34 mouse cellular contexts compared by ENCODE assay signal in the genomic region with DNA sequence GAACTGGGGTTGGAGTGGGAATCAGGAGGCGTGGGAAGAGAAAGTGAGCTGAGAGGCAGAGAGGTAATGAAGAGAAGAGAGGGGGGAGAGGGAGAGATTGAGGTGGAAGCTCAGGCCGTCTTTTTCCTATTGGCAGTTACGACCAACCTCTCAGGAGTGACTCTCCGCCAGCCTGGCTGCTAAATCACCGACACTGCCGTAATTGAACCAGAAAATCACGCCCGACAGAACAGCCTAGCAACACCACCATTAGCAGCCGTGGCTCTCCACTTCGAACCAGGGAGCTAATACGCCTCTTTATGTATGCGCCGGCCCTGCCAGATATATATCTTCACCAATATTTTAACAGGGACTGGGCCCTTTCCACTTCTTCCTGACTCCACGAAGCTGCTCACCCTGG.
"Had no signal": no experiment of that assay in that cellular context is flagged by ENCODE, and none has a peak within 500 bp of the region (broad histone marks: within the 10 kb centered on the region; RNA-seq: fewer than 3 reads in every experiment).

No protein-coding gene starts in this region.

- DNase-seq: heart, postnatal 10 days; heart, postnatal 14 days; heart, postnatal 36 days; heart, postnatal 4 days; kidney, adult 11 months; kidney, adult 18-20 months; kidney, adult 2 months; kidney, adult 8-10 months; kidney, adult 9 months; kidney, postnatal 10 days; kidney, postnatal 14 days; kidney, postnatal 25 days; kidney, postnatal 36 days; layer of hippocampus, adult 9-11 months; layer of hippocampus, postnatal 36 days had no signal

- H3K9me3 ChIP-seq: heart, embryonic 10.5 days; heart, embryonic 12.5 days; heart, embryonic 13.5 days; heart, embryonic 15.5 days; hindbrain, embryonic 10.5 days; hindbrain, embryonic 12.5 days; hindbrain, embryonic 13.5 days; hindbrain, embryonic 15.5 days; intestine, embryonic 15.5 days; kidney, embryonic 15.5 days had no signal

- H3K27ac ChIP-seq: heart, embryonic 10.5 days; heart, embryonic 13.5 days; heart, embryonic 15.5 days; hindbrain, embryonic 10.5 days; hindbrain, embryonic 12.5 days; hindbrain, embryonic 13.5 days; hindbrain, embryonic 14.5 days; hindbrain, embryonic 15.5 days; hindbrain, postnatal 0 days; intestine, embryonic 15.5 days; kidney, embryonic 15.5 days; kidney, postnatal 0 days; layer of hippocampus, adult 2 months had no signal

- H3K4me2 ChIP-seq: heart, embryonic 11.5 days; heart, embryonic 12.5 days; heart, embryonic 13.5 days; heart, embryonic 15.5 days; hindbrain, embryonic 12.5 days; hindbrain, embryonic 13.5 days; hindbrain, embryonic 14.5 days; hindbrain, embryonic 15.5 days; intestine, embryonic 15.5 days; kidney, embryonic 15.5 days had no signal

- H3K4me3 ChIP-seq: heart, embryonic 10.5 days; heart, embryonic 12.5 days; heart, embryonic 13.5 days; heart, embryonic 15.5 days; hindbrain, embryonic 10.5 days; hindbrain, embryonic 12.5 days; hindbrain, embryonic 13.5 days; hindbrain, embryonic 15.5 days; intestine, embryonic 15.5 days; kidney, embryonic 15.5 days; layer of hippocampus, adult 2 months had no signal

- H3K9ac ChIP-seq: heart, embryonic 12.5 days; heart, embryonic 13.5 days; heart, embryonic 15.5 days; hindbrain, embryonic 12.5 days; hindbrain, embryonic 13.5 days; hindbrain, embryonic 14.5 days; hindbrain, embryonic 15.5 days; intestine, embryonic 15.5 days; kidney, embryonic 15.5 days had no signal

- H3K27me3 ChIP-seq: intestine, embryonic 15.5 days had no signal

- H3K36me3 ChIP-seq: heart, embryonic 10.5 days; heart, embryonic 12.5 days; heart, embryonic 13.5 days; heart, embryonic 15.5 days; hindbrain, embryonic 10.5 days; hindbrain, embryonic 12.5 days; hindbrain, embryonic 13.5 days; hindbrain, embryonic 15.5 days; intestine, embryonic 15.5 days; kidney, embryonic 15.5 days had no signal

- H3K4me1 ChIP-seq: hindbrain, embryonic 10.5 days; hindbrain, embryonic 12.5 days had no signal

- ATAC-seq: hindbrain, embryonic 16.5 days; hindbrain, postnatal 0 days; inflammation-experienced regulatory T-cells, adult 6 months; intestine, embryonic 15.5 days; intestine, embryonic 16.5 days; intestine, postnatal 0 days had no signal
